Mouse (Mus musculus) 3134 (cell line): ENCODE data around the gene Ear6.
"Not testable (repeated sequence)": the region's sequence is repeated elsewhere in the genome, so short reads cannot be mapped to it uniquely, and the experiment has no call there.

Source experiments
- DNase-seq: peaks from one replicate; pipeline ENCODE4 v3.0.0-alpha.2; 2011; ENCODE audit warnings: low spot score; ENCODE audit not compliant: insufficient read length; ENCODE audit errors: extremely low read depth

Ear6 gene

GRCm38 (mm10) chr14:51853399-51853798 lies at the start of gene Ear6:
TSS of gene Ear6 (plus strand) at chr14:51853699.
- DNase-seq, result no peak

GRCm38 (mm10) chr14:51826625-51827024 lies 26.9 kb upstream of the Ear6 start:
- DNase-seq, result no peak

DNA sequence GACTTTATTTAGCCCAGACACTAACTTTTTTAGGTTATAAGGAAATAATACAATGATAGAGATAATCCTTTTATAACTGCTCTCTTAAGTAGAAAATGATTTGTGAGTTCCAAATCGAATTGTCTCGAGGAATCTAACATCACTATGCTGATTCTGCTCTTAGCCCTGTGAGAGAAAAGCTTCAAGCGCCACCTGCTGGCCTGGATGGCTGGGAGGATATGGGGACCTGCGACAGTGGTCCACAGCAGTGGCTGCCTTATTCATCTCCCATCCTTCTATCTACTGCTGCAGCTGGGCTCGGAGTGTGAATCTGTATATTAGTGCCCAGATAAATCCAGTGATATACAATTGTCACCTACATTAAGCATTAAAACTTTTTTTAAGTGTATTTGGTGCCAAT lies 25.7 kb upstream of the Ear6 start:
- DNase-seq, result not testable (repeated sequence)

- no peak for DNase-seq
Measured at GRCm38 (mm10) chr14:51829188-51829587, 24.3 kb upstream of the Ear6 start.

GRCm38 (mm10) chr14:51838480-51838879 lies 15.0 kb upstream of the Ear6 start:
- DNase-seq, result not testable (repeated sequence)

DNA sequence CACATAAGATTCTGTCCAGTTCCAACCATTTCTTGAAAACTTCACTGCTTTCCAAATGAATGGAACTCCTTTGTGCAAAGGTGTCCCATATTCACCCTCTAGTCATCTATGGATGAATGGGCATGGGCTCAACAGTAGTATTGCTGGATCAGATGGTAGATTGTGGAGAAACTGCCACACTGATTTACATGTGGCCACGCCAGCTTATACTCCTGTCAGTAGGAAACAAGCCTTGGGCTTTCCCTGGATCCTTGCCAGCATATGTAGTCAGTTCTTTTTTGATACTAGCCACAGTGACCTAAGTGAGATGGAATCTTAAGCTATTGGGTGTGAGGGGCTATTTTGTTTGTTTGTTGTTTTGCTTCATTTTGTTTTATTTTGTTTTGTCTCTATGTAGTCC lies 11.2 kb upstream of the Ear6 start:
- DNase-seq, result no peak

DNA sequence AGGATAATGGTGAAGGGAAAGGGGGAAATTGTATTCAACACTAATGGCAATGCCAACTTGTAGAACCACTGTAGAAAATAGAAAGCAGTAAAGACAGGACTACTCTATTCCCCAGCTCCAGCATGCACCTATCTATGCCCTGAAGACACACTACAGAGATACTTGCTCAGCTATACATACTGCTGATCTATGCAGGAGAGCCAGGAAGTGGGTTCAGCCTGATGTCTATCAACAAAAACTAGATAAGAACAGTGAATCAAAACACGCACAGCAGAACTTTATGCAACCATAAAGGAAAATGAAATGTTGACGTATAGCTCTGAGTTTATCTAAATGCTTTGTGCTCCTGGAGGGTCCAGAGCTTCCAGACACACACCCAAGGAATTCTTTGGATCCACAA lies 10.7 kb upstream of the Ear6 start:
- no peak for DNase-seq

GRCm38 (mm10) chr14:51843882-51844281 lies 9.6 kb upstream of the Ear6 start:
- no peak for DNase-seq

- no peak for DNase-seq
Measured at GRCm38 (mm10) chr14:51846566-51846965, 6.9 kb upstream of the Ear6 start.

- not testable (repeated sequence) for DNase-seq
Measured at GRCm38 (mm10) chr14:51851006-51851405, 2.5 kb upstream of the Ear6 start.

GRCm38 (mm10) chr14:51855280-51855679 lies 1.8 kb downstream of the Ear6 start:
- DNase-seq, result not testable (repeated sequence)

DNA sequence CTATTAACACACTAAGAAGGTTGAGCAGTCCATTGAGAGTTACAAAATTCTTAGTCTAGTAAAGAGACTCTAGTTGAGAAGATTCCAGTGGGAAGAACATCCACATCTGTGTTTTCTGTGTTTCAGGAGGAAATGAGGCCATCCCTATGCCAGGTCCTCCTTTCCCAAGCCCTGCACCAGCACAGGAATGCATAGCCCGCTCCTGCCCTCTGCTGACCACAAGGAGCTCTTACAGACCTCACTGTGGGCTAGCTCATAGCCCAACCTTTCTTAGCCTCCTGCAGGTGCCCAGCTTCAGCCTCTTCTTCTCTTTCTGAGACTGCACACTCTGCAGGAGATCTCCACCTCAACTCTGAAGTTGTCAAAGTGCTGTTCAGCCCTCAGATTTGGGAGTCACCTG lies 10.1 kb downstream of the Ear6 start:
- not testable (repeated sequence) for DNase-seq

- DNase-seq, result no peak
Measured at GRCm38 (mm10) chr14:51870756-51871155, 17.3 kb downstream of the Ear6 start.

GRCm38 (mm10) chr14:51871741-51872140 lies 18.2 kb downstream of the Ear6 start:
- DNase-seq, result no peak

DNA sequence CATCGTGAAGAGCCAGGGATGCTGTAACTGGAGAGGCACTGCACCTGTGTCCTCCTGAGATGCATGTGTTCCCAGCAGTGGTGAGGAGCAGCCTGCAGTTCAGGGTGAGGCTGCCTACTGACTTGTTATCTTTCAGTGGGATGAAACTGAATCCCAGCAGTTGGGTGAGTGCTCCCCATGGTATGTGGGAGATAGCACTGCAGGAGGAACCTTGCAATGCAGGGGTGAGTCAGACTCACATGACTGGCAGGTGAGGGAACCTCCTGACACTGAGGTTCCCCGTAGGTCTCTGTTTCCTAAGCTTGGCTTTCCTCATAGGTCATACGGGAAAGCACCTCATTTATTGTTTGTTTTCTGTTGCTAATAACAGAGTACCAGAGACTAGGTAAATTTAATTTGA lies 24.0 kb downstream of the Ear6 start:
- no peak for DNase-seq

- DNase-seq, result peak; percentile 63
Measured at GRCm38 (mm10) chr14:51883527-51884030, 30.1 kb downstream of the Ear6 start.

DNA sequence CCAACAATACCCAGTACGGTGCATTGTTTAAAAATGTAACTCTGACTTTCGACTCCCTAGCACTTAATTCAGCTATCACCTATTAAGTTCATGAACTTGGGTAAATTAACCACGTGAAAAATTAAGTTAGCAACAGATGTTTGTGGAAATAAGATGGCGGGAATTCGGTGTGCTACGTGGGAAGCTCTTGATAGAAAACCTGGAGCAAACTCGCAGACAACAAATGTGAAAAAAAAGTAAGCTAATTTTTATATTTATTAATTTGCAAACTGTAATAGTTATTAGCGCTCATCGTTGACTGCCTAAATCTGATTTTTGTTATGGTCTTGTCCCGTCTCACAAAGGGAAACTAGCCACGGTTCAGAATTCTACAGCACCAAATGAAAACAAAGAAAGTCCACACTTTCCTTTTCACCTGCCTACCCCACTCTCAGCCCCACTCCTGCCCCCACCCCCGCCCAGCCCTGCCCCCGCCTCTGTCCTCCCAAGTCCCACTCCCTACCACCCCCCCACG lies 30.6 kb downstream of the Ear6 start:
- DNase-seq, result no peak

DNA sequence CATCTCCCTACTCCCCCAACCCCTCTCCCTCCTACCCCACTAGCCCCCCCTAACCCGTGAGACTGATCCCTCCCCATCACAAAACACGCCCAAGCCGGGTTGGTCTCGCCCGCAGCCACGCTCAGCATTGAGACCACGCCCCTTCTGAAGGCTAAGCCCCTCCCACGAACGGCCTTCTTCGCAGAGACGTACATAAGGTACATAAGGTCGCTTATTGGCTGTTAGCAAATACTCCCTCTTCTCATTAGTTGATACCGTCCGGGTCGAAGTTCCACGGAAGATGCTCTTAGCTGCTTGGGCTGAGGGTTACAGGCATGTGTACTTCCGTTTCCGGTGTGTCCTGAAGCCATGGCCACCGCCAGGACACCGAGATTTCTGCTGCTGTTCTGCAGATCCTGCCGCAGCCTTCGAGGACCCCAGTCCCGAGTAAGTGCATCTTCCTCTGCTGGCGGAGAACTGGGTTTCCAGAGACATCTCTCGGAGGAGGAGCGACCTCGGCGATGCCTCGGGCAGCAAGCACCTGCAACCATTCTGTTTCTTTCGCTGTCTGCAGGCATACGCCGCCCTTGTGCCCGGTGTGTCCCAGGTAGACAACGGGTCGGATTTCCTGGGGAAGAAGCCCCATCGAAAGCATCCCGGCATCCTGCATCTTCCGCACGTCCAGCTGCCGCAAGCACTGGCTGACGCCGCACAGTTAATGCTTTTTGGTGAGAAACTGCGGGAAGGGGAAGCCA lies 31.3 kb downstream of the Ear6 start, which contains the start of gene Mettl17:
TSS of gene Mettl17 (plus strand) at position 245 of the 734 bp plus-strand sequence.
- DNase-seq, result peak; percentile 93

GRCm38 (mm10) chr14:51886051-51886450 lies 32.6 kb downstream of the Ear6 start:
- DNase-seq, result no peak

GRCm38 (mm10) chr14:51889833-51890232 lies 36.3 kb downstream of the Ear6 start:
- no peak for DNase-seq

DNA sequence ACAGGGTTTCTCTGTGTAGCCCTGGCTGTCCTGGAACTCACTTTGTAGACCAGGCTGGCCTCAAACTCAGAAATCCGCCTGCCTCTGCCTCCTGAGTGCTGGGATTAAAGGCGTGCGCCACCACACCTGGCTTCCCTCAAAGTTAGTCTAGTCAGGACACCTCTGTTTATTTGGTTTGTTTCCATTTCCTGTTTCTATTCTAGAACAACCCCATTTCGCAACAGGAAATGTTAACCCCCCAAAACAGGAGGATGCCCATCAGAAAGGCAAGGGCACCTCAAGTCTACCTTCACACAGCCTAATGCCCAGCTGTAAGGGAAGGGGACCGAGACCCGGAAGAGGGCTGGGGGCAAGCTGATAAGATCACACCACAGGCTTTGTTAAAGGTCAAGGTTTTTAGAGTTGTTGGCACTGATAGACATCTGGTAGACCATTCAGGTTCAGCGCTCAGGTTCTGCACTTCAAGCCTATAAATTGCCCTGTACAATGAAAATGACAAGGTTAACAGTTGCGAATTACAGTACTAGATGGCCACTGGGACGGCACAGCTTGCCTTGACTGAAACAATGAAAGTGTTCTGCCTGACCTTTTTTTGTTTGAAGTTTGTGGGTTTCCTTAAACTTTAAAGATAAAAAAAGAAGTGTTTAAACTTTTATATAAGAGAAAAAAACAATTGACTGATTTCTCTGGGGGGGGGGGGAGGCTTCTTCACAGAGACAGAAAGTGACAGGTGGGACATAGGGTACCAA lies 38.9 kb downstream of the Ear6 start, which contains the start of gene Slc39a2:
TSS of gene Slc39a2 (plus strand) at position 699 of the 749 bp plus-strand sequence.
- no peak for DNase-seq
